Mouse (Mus musculus) ovary, postnatal 14 days (tissue): ENCODE results near the gene Cd180.

Source experiments
- DNase-seq: peaks from one replicate; pipeline ENCODE4 v3.0.0; 2022; ENCODE audit warnings: low spot score

The Cd180 gene

DNA sequence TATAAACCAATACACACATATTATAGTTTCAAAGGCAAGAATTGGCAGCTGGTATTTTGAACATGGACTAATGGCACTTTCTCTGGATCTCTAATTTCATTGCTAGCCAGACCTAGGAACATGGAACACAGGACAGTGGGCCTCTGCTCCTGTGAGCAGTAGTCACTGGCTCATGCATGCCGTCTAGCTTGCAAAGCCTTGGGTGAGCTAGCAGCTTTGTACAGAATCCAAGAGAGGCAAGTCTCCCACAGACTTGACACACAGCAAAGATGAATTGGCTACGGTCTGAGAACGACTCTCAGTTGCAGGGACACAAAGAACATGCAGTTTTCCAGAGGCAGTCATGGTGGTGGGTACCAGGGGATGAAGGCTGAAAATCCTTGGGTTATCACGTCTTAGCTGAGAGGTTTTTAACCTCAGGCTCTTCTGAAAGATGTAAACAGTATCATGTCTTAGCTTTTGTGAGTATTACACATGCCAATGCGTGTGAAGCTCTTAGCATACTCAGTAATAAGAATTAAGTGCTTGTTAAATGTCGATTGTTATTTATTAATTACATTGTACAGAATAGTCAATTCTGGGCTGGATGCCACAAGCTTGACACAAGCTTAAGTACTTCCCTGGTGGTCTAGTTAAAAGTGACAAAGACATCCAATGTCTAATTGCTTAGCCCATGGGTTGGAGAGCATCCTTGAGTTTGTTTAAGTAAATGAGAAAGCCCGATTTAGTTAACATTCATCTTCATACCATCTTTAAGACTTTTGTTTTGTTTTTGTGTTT is 90.4 kb downstream of the Cd180 start:
- DNase-seq: no peak

DNA sequence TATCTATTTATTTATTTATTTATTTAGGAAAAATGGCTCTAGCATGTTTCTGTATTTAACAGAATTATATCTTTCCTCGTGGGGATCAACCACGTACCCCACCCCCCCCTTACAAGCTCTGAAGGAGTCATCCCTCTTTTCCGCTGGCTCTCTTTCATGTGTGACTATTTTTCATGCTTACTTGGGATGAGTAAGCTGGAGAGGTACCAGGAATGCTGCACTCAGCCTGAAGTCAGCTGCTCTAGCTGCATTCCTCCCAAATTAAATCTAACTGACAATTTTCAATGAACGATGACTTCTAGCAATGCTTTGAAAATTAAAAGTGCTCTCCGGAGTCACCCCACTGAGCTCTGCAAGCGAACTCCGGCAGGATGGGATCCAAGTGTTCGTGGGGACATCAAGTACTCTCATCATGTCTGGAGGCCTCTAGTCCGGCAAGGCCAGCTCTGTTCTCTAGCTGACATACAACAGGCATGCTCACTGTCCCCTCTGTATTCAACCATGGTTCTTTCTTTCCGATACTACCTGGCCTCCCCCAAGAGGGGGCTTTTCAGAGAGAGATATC is 93.4 kb downstream of the Cd180 start:
- no peak for DNase-seq
